Mouse (Mus musculus): ENCODE measurements around the gene Lyrm7.
"Not testable (repeated sequence)": the region's sequence is repeated elsewhere in the genome, so short reads cannot be mapped to it uniquely, and the experiment has no call there.

Lyrm7 gene

GRCm38 (mm10) chr11:54882671-54883070 lies 22.0 kb upstream of the Lyrm7 start:
- CTCF ChIA-PET = no interaction called here

- CTCF ChIA-PET = interaction anchor here (0.6 kb wide), 1 partner anchor 103 kb away, joined by 3 read pairs; no protein-coding TSS in a partner anchor
Observed at GRCm38 (mm10) chr11:54881051-54881474, 20.3 kb upstream of the Lyrm7 start.

DNA sequence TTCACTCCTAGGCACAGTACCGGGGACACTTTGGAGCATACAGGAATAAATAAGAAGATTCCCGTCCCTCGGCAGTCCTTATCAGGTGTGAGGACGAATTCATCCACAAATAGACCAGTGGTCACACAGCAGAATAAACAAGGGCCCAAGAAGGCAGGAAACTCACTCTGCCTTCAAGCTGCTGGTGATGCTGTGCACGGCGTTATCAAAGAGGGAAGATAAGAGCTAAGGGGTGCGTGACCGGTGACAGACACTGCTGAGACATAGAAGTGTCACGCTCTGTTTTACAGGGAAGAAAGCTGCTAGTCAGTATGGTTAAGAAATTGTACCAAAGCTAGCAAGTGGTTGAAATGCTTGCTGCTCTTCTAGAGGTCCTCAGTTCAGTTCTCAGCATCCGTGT lies 19.2 kb upstream of the Lyrm7 start:
- CTCF ChIA-PET = interaction anchor here (0.6 to 1.2 kb wide), 2 partner anchors 104 to 233 kb away, joined by 3 to 4 read pairs; no protein-coding TSS in a partner anchor

DNA sequence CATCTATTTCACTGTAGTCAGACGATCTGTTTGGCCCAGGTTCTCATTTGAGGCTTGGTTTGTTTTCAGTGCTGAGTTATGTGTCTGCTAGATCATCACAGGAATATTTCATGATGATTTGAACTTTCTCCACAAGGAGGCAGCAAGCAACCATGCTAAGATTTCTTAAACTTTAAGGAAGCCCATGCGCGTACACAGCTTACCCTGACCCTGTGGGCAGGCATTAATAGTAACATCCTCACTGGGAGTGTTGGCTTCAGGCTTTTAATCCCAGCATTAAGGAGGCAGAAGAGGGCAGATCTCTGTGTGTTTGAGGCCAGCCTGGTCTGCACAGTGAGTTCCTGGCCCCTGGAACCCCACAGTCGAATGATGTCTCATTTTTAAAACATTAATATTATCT lies 18.7 kb upstream of the Lyrm7 start:
- CTCF ChIA-PET = no interaction called here

DNA sequence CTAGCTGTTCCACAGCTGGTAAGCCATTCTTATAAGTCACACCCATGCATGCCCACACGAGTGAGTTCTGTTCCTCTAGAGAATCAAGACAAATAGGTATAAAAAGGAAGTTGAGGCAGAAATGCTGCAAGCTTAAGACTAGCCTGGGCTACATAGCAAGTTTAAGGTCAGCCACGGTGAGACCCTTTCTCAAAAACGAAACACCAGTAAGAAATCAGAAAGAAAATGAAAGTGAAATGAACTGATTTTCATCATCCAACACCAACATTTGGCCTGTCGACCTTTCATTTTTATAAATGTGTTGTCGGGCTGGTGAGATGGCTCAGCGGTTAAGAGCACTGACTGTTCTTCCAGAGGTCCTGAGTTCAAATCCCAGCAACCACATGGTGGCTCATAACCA lies 18.2 kb upstream of the Lyrm7 start:
- CTCF ChIA-PET = interaction anchor here (0.6 kb wide), 1 partner anchor 130 kb away, joined by 3 read pairs; no protein-coding TSS in a partner anchor

DNA sequence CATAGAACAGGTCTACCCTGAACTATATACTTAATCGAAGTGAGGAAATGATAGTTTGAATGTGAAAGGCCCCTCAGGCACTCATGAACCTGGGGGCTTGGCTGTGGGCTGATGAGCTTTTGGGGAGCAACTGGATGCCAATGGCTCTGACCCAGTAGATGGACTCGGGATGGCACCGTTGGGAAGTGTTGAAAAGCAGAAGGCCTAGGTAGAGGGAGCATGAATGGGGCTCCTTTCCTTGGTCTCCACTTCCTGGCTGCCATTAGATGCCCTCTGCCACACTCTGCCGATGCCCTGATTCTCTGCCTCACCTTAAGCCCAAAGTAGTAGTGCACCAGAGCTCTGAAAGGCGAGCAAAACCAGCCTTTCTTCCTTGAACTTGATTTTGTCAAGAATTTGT lies 15.3 kb upstream of the Lyrm7 start:
- CTCF ChIA-PET = no interaction called here

DNA sequence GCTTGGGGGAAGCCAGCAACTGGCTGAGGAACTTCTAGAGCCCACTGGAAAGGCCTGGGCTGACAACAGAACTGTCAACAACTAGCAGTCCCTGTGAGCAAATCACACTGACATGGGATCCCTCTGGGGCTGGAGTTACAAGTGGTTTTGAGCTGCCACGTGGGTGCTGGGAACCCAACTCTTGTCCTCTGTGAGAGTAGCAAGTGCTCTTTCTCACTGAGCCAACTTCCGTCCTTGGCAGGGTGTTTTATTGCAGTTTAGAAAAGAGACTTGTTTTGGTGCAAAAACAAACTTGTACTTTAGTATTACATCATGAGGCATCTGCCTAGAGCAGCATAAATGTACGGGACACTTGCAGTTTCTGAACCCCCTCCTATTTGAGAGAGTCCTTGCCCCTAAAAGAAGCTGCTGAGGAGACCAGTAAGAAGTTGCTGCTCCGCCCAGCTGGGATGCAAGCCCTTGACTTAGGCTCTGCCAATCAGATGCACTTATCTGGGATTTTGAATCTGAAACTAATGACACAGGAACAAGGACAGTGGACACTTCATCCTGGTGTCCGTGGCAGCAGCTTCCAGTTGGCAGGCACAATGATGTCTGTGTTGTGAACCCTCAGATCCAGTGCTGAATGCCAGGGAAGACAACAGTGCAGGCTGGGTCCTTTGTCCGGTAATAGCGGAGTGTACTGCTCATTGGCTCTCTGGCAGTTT lies 11.3 kb upstream of the Lyrm7 start:
- CTCF ChIA-PET = no interaction called here

DNA sequence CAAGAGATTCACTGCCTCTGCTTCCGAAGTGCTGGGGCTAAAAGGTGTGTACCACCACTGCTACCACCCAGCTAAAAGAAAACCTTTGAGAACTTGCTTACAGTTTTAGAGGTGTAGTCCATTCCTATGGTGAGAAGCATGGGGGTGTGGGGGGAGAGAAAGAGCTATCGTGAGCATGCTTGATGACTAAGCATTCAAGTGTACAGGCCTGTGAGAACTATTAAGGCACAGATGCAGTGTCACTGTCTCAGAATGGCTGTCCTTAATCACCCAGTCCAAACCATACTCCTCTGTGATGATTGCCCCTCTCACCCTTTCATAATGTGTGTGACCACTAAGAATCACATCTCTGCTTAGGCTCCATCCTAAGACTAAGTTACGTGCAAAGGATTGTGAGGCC lies 8.6 kb upstream of the Lyrm7 start:
- CTCF ChIA-PET = no interaction called here

- CTCF ChIA-PET = no interaction called here
Observed at GRCm38 (mm10) chr11:54868445-54868844, 7.7 kb upstream of the Lyrm7 start.

DNA sequence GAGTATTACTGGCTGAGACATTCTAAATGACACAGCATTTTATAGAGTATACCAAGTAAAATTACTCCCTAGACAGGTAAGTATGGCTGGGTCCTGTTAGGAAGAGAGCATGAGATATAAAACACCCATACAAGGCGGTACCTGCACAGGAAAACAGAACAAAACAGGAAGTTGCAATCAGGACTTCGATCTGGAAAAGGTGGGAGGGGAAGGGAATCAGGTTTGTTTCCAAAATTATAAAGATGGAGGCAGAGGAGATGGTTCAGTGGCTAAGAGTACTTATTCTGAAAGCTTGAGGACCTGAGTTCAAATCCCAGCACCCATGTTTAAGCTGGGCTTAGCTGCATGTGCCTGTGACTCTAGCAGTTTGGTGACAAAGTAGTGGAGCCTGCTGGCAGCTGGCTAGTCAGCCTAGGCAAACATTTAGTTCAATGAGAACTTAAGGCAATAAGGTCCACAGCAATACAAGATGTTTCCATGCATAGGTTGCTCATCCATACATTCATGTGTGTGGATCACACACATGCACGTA lies 7.3 kb upstream of the Lyrm7 start:
- CTCF ChIA-PET = interaction anchor here (1.1 kb wide), 1 partner anchor 166 kb away, joined by 6 read pairs; no protein-coding TSS in a partner anchor

GRCm38 (mm10) chr11:54867049-54867385 lies 6.3 kb upstream of the Lyrm7 start:
- CTCF ChIA-PET = interaction anchor here (1.1 kb wide), 1 partner anchor 165 kb away, joined by 6 read pairs; no protein-coding TSS in a partner anchor

GRCm38 (mm10) chr11:54866119-54867048 lies 5.7 kb upstream of the Lyrm7 start, which contains the start of gene Hint1:
Hint1 (plus strand) TSS chr11:54866383.
- CTCF ChIA-PET = no interaction called here

- CTCF ChIA-PET = no interaction called here
Observed at GRCm38 (mm10) chr11:54865330-54866085, 4.8 kb upstream of the Lyrm7 start.

GRCm38 (mm10) chr11:54862621-54863520 lies 2.2 kb upstream of the Lyrm7 start:
- CTCF ChIA-PET = interaction anchor here (0.6 to 1.3 kb wide), 4 partner anchors 115 to 161 kb away, joined by 3 to 5 read pairs (median 4); no protein-coding TSS in a partner anchor

GRCm38 (mm10) chr11:54861471-54862420 lies 1.0 kb upstream of the Lyrm7 start:
- CTCF ChIA-PET = interaction anchor here (0.6 to 1.3 kb wide), 7 partner anchors 11 to 160 kb away, joined by 3 to 5 read pairs (median 4); no protein-coding TSS in a partner anchor

DNA sequence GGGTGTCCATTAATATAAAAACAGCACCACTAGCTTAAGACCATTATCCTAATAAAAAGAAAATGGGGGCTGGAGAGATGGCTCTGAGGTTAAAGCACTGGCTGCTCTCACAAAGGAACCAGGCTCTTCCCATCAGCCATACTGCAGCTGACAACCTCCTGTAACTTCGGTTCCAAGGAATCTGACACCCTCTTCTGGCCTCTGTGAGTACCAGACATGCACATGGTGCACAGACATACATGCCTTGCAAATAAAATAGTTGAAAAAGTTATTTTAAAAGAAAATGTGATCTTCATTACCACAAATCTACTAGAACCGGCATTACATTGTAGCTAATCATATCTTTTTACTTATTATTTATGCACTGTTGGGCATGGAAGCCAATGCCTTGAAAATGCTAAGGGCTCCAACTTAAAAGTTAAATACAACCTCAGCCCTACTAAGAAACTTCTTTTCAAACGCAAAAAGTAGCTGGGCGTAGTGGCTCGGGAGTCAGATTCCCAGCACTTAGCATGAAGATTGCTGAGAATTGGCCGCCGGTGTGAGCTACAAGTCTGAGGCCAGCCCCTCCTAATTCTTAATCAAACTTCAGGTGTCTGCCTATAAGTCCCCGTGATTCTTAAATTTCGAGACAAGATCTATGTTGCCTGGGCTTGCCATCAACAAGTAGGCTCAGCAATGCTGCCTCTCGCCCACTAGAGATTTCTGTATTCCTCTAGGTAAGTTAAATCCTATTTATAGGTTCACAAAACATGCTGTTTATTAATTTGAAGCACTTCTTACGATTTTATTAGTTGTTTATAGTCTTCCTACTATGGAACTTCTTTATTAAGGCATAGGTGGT lies 1.2 kb downstream of the Lyrm7 start:
- CTCF ChIA-PET = no interaction called here

DNA sequence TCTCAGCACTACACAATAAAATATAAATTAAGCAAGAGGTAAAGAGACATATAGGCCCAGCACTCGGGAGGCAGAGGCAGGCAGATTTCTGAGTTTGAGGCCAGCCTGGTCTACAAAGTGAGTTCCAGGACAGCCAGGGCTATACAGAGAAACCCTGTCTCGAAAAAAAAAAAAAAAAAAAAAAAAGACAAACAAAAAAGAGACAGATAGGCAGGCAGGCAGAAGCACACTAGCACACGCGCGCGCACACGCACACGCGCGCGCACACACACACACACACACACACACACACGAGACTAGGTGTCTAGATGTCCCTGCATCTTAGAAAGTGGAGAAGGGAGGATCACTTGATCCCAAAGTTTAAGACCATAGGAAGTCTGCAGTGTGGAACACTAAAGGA lies 1.8 kb downstream of the Lyrm7 start:
- CTCF ChIA-PET = not testable (repeated sequence)

DNA sequence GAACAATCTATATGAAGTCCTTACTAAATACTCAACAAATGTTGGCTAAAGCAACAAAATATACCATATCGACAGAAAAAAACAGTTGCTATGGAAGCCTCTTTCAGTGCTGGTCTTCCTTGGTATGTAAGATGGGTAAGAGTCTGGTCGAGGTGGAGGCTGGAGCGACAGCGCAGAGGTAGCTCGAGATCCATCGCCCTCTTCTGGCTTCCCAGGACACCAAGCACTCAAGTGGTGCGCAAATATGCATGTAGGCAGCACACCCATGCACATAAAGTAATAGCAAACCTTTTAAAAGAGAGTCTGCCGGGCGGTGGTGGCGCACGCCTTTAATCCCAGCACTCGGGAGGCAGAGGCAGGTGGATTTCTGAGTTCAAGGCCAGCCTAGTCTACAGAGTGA lies 9.1 kb downstream of the Lyrm7 start:
- CTCF ChIA-PET = interaction anchor here (0.6 kb wide), 1 partner anchor 222 kb away, joined by 6 read pairs; no protein-coding TSS in a partner anchor

Data from spleen, embryonic (tissue).